Mouse (Mus musculus) cerebral cortex, adult 2 months (tissue): ENCODE measurements around the gene Nos1ap.

Source experiments
- WGBS: fragments of 180-500 bp; shearing (Covaris S2); methylation state at CpG from one replicate; pipeline ENCODE4 v1.1.7; 2018; 5-methylcytosine and 5-hydroxymethylcytosine counted together

Gene Nos1ap

DNA sequence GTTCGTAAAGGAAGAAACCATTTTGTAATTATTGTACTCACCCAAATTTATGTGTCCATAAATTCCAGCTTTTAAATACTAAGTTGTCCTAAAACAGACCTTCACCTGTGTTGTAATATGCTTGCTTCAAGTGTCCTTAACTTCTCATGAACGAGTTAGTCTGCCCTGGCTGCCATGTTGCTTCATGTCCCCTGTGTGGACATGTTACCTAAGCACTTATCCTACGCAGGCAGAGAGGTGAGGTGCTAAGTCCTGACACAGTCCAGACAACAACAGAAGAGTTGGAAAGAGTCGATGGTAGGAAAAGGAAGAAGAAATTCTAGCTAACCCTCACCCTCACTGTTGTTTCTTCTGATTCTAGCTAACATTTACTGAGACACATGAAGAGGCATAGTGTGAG is 43.4 kb downstream of the Nos1ap start:
- 95% methylated on average over 4 of the region's 4 CpGs for WGBS

DNA sequence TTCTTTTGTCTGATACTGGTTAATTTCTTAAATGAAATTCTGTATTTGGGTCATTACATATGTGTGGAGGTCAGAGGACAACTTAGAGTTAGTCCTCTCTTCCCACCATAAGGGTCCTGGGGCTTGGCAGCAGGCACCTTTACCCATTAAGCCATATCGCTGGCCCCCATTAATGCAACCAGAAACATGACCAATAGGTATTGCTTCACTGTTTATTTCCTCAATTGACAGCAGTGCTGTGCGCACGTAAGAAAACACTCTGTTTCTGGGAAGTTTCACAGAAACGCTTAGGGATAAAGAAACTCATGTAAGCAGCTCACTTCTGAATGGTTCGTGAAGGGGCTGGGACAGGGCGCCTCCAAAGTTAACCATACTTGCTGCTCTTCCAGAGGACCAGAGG is 44.4 kb downstream of the Nos1ap start:
- 90% methylated on average over 6 of the region's 6 CpGs for WGBS

DNA sequence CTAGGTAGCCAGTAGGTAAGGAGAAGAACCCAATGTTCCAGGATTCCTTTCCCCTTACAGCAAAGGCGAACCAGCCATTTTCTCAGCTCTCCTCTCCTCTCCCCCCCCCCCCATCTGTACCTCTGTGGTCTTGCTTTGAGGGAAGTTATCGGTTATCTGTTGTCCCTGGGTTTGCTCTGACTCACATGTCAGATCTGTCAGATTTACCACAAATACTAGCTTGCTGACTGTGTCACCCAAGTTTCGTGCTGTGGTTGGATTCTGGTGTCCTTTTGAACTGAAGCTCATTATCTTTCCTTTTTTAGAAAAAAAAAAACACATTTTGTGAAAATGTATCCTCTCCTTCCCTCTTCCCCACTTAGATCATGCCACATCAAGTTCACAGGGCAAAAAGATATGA is 50.2 kb downstream of the Nos1ap start:
- WGBS = 88% methylated on average over 3 of the region's 3 CpGs

DNA sequence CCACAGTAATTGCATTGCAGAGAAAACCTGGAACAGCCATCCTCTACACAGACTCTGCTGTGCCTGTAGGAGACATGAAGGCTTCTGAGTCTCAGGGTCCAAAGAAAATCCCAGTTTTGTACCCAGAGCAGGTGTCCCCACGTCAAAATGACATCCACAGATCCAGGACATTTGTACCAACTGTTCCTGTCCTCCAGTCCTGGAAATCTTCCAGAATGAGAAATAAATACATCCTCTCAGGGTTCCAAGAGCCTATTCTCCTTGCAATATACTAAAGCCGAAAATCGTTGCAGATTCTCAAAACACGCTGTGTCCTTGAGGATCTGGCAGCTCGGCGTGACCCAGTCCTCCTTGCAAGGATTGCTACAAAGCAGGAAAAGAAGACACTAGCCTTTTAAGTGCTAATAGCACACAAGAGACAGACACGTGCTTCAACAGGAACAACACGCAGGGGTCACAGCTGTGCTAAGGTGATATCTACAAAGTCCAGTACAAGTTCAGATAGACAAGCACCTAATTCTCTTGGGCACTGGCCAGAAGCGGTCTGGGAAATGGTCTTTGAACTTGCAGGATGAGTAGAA is 51.1 kb downstream of the Nos1ap start:
- 45% methylated on average over 9 of the region's 9 CpGs for WGBS

DNA sequence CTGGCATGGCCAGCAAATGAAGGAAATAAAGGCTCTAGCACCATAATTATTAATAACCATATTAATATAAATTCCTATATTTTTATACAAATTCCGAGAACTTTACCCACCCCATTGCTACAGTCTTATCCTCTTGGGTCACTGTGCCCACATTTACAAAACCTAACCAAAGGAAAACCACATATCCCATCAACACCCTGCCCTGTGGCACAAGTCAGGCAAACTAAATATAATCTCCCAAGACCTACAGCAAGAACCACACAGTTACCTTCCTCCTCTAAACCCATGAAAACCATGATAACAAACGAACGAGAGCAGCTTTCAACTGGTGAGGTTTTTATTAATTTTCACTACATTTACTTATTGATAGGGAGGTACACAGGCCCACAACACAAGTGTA is 53.3 kb downstream of the Nos1ap start:
- WGBS = 95% methylated on average over 3 of the region's 3 CpGs

DNA sequence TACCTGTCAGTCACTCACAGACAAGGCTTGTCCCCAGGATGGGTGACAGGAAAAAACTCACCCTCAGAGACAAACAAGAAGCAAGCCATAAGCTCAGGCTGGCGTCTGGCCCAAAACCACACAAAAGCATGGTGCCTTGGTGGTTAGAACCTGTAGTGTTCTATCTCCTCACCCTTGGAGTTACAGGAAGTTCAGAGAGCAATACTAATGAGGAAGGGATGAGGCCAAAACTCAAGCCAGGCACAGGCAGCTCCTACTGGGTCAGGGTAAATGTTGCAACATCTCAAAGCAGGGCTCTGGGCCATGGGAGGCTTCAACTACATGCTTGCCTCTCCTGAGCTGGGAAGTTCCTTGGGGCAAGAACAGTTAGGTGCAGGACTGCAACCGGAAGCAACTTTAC is 54.4 kb downstream of the Nos1ap start:
- 89% methylated on average over 2 of the region's 2 CpGs for WGBS

DNA sequence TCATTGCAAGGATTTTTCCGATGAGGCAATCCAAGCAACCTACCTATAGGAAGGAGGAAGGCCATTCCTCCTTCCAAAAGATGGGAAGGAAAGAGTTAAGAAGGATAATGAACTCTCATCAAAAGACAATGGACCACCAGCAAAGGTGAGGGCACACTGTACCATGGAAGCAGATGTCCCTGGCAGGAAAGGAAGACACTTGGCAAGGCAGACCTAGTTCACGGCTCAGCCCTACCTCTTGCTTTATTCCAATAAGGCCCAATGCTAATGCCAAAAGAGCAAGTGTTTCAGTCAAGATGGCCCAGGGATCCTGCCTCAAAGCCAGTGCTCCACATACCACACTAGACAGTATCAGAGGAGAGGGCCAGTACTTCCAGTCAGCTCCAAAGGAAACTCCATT is 58.4 kb downstream of the Nos1ap start:
- WGBS = 84% methylated on average over 2 of the region's 2 CpGs

DNA sequence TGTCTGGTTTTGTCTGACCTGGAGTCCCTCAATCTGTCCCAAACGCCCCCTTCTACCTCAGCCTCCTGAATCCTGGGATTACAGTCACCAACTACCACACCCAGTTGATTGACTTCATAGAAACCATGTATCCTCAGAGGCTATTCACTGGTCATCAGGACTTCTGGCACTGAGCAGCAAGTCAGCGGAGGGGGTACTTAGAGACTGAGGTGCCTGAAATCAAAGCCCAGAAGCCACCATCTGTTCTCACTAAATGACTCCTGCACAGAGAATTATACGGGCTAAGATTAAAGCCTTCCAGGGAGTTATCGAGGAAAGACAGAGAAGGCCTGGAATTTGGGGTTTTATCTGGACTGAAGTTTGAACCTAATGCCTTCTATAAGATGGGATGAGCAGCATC is 59.2 kb downstream of the Nos1ap start:
- WGBS = 70% methylated on average over 4 of the region's 4 CpGs

DNA sequence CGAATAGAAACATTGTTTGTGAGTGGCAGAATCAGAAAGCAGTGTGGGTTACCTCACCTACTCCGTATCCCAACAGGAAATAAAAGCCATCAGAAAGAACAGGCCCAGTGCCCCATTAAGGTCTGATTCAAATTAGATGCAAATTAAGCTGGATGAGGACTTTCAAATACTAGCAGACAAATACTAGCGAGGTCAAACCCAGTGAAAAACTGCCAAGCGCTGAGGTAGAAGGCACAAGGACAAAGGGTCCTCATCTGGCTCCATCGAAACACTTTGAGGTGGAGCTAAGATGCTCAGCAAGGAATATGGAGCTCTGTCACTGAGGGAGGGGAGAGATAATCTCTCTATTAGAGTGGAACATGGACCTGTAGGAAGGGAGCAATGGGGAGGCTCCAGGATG is 66.8 kb downstream of the Nos1ap start:
- 73% methylated on average over 5 of the region's 5 CpGs for WGBS

DNA sequence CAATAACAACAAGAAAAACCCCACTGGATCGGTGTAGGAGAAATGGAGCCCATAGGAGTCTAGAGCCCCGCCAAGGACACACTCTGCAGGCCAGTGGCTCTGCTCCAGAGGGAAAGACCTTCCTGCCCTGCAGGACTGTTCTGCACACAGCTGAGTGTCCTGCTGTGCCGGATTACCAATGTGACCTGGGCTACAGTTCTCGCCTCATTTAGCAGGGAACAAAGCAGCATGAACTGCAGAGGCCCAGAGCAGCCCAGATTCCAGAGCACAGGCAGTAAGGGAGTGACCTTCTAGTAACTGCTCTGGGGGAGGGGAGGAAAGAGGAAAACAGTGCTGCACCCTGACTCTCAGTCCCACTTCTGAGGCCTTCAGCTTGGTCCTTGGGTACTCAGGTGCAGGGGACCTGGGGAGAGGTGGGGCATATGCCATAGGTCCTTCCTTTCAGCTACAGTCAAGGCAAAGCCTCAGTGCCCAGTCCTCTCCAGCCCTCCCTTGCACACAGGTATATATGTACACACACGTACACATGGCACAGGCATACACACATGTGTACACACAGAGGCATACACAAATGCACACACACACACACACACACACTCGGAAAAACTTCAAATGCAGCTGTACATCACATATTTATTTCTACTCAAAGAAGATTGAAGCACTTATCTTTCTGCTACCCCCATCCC is 68.0 kb downstream of the Nos1ap start:
- 61% methylated on average over 6 of the region's 6 CpGs for WGBS

DNA sequence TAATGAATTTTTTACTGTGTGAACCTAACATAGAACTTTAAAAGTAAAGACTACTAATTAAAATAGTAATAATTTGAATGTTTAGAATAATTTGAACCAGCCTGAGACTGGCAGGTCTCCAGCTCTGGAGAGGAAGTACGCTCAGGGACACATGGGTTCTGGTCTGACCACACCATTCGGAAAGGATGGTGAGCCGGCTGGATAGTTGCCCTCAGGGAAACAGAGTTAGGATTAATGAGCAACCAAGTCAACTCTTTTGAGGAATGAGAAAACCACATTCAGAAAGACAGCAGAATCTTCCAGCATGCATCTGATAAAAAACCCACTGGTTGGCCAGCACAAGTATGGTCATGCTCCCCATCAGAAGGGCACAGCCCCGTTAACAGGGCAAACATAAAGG is 69.5 kb downstream of the Nos1ap start:
- WGBS = 88% methylated on average over 4 of the region's 4 CpGs

DNA sequence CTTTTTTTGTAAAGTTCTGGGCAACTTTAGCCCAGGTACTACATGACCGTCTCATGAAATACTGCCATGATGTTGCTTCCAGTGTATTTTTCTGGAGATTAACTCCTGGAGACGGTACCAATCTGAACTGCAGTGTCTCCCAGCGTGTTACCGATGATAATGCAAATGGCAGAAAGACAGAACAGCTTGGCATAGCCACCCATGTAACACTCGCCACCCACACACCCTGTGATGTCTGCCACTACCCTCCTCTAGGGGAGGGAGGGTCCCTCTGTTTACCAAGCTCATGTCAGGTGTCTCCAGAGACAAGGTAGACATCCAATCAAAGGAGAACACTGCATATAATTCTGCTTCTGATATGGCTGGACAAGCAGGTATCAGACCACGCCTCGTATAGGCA is 70.0 kb downstream of the Nos1ap start:
- 68% methylated on average over 7 of the region's 7 CpGs for WGBS

DNA sequence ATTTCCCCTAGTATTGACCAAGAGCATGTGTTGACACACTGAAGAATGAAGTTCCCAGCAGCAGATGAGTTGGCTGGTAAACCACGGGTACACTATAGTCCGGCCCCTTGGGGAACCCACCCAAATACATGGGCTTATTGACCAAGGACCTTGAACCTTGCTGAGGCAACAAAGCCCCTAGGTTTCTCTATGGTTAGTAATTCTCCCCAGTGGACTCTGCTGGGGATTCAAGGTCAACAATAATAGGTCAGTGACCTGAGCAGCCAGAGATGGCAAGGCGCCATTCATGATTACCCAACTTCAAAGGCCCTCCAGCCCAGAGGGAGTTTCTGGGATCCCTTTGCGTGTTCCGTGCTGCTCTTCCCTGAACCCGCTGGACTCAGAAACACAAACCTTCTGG is 73.5 kb downstream of the Nos1ap start:
- 85% methylated on average over 6 of the region's 6 CpGs for WGBS

DNA sequence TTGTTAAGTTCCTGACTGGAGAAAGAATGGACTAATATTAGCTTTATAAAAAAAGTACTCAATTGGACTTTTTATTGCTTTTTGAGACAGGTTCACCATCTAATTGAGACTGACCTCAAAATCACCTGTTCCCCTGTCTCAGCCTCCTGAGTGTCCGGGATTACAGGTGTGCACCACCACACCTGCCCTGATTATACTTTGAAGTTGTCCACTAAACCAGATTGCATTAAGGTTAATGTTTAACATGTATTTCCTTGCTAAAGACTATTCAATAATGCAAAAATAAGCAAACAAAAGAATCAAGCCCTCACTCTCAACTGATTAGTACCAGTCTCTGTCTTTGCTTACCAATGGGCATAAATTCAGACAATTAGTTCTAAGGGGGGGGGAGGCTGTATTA is 74.2 kb downstream of the Nos1ap start:
- 89% methylated on average over 1 of the region's 1 CpGs for WGBS

DNA sequence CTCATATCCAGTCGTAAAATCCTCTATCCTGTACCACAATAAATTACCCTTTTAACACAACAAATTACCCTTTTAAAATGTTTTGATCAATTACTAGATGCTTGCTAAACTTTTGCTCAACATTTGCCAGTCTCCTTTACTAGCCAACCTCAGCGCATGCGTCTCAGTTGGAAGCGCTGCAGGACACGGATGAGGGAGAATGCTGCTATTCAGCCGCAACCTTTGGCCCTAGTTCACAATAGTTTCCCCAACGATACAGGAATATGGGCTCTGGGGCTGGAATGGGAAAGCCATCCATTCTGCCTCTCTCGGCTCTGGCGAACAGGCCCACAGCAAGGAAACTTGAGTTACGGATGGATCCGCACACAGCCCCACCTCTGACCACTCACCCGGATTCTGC is 75.4 kb downstream of the Nos1ap start:
- WGBS = 92% methylated on average over 12 of the region's 12 CpGs

DNA sequence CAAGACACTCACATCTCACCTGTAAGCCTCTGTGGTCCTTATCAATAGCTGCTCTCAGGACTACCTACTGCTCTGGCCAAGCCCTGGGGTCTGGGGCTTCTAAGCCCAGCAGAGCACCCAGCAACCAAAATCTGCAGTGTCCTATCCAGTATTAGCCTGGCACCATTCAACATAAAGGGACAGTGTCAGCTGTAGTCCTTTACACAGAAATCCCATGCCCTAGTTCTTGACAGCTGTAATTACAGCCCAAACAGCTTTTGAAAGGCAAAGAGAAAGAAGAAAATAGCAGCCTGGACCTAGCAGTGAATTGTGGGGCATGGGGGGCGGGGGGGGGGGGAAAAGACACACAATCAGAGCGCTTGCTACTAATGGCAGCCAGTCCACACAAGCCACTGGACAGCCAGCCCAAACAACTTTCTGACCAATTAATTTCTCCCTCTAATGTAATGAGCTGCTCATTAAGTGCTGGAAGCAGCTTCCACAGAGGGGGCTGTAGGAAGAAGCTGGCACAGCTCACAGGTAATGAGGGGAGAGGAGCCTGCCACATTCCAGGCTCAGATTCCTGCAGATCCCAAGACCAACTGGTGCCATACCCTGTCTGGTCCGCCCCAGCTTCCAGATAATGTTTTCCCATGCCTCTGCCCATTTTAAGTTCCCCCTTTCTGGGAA is 77.1 kb downstream of the Nos1ap start:
- 64% methylated on average over 3 of the region's 3 CpGs for WGBS

DNA sequence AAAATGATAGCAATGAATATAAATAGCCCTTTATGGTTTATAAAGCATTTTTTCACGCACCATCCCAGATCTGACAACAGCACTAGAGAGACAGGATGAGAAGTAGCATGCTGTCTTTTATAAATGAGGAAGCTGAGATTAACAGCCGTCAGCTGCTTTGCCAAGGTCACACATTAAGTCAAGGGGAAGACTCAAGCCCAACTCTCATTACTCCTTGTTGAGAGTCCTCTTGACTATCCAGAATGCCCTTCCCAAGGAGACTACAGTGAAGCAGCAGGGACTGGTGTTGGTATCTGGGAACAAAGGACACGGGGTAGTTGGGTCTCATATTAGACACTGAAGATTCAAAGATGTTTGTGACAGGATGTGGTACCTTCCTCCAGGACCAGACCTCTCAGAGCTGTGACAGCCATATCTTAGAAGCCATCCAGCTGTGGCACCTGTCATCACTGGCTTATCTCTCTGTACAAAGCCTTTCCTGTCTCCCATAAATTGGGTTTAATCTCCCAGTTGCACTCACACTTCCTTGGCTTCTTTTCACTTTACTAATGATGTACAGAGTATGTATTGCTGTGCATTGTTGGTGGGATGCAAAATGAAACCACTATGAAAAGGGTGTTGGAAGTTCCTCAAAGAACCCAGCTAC is 78.9 kb downstream of the Nos1ap start:
- WGBS = 67% methylated on average over 3 of the region's 3 CpGs

DNA sequence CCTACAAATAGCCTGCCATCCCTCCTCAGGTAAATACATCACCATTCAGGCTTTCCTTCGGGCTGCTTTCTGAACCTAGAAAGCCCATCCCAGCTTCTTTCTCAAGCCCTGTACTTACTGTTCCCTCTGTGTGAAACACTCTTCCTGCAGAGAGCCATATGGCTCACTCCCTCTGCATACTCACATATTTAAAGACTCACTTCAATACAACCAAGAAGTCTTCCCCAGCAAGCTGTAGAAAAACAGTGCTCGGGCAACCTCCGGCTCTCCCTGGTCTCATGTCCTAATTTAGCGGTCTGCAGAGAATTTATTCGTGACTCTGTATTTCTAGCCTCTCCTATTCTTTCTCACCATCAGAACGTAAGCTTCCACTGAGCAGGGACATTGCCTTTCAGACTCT is 83.4 kb downstream of the Nos1ap start:
- 42% methylated on average over 6 of the region's 6 CpGs for WGBS

DNA sequence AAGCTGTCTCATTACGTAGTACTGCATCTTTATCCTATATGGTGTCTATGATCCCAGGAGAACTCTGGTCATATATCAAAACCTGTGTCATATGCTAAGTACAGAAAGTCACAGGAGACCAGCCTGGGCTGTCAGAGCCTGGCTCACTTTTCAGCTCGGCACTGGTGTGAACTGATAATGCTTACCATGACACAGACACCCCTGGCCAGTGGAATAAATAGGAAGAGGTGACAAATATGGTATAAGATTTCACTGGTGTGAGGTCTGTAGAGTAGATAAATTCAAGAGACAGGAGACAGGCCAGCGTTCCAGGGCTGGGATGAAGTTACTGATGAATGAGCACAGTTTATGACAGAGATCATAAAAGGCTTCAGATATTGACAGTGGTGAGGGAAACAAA is 84.6 kb downstream of the Nos1ap start:
- WGBS = 87% methylated on average over 3 of the region's 3 CpGs

DNA sequence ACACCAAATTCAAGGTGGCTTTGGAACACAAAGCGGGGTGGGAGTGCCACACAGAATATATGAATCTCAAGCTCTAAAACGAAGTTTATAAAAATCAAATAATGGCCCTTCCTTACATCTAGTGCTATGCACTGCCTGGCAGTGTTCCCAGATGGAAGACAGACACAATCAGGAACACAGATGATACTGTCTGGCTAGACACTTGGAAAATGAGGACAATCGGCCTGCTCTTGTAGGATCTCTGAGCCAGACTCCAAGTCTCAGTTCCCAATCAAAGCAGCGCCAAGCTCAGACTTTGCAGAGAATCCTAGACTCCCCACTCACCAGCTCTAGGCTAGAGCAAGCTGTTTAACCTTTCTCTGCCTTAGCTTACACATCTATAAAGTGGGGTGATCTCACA is 85.3 kb downstream of the Nos1ap start:
- 51% methylated on average over 4 of the region's 4 CpGs for WGBS

DNA sequence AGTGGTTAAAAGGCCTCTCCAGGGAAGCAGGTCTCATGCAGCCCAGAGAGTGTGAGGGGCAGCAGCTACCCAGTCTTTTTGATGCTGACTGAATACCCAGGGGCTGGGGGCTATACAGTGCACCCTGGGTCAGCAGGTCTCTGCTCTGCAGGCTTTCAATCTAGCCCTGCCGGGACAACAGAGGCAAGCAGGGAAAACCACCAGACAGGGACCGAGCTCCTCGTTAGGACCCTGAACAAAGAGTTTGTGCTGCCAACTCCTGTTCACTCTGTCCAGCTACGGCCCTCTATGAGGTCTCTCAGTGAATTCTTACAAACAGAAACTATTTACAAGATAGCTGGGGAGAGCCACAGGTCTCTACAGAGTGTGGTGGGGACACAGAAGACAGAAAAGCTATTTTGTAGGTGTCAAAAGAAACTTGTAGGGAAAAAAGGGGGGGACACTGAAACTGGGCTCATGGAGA is 86.4 kb downstream of the Nos1ap start:
- 60% methylated on average over 4 of the region's 4 CpGs for WGBS

DNA sequence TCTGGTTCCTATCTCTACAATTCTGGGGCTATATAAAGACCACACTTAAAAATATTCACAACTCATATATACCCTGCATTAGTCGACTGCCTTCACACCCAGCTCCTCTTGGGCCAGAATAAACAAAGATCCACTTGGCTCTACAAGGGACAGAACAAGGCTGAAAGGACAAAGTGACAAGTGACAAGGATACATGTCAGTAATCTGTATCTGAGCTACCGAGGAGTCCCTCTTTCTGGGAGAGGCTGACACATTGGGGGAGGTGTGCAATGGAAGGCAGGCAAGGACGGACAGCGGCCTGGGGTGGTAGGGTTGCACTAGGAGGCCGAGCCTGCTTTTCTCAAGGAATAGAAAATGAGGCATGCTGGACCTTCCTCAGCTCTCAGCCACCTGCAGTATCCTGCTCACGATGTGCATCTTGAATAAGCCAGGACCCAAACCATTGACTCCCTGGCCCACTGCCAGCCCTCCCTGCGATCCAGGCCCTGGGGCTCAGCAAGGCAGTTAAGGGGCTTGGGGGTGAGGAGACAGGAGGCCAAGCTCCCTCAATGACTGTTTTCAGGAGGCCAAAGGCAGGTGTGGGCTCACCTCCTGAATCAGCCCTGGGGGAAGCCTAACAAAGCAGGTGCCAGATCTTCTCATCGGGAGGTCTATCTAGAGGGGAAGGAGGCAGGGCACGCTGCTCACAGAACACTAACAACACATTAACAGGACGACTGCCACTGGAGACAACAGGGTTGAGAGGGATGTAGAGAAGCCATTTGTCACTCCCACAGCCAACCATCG is 87.0 kb downstream of the Nos1ap start:
- WGBS = 48% methylated on average over 11 of the region's 11 CpGs
